Mouse (Mus musculus): Measurements from ENCODE around the gene Cd24a. TPM values are rescaled to one million over a fixed set of nuclear protein-coding genes. Genes with fewer than 3 reads are reported as not detected.
A peak's percentile ranks its signal among the peaks of the same experiment; 100 is the strongest.

The Cd24a gene
- 112 and 114 TPM in 2 replicates for polyA plus RNA-seq (2012; rRNA removed)

- no peak for DNase-seq (ENCODE audit: low spot score)
These were observed at the start of gene Cd24a for GRCm38 (mm10) chr10:43577997-43578331. Gene Cd24a (plus strand): TSS chr10:43578284.

GRCm38 (mm10) chr10:43534382-43534781, 43.7 kb upstream of the Cd24a start:
- DNase-seq (ENCODE audit: low spot score): no peak

- DNase-seq (ENCODE audit: low spot score): no peak
These were observed 40.4 kb upstream of the Cd24a start for GRCm38 (mm10) chr10:43537652-43538051.

- DNase-seq (ENCODE audit: low spot score): no peak
These were observed 39.3 kb upstream of the Cd24a start for GRCm38 (mm10) chr10:43538831-43539230.

- no peak for DNase-seq (ENCODE audit: low spot score)
These were observed 38.3 kb upstream of the Cd24a start for GRCm38 (mm10) chr10:43539746-43540310.

GRCm38 (mm10) chr10:43540442-43541152, 37.5 kb upstream of the Cd24a start, which contains the start of gene 1700021F05Rik:
Gene 1700021F05Rik (minus strand): TSS chr10:43540994.
- peak; percentile 91 for DNase-seq (ENCODE audit: low spot score)

GRCm38 (mm10) chr10:43541153-43541544, 36.9 kb upstream of the Cd24a start:
- no peak for DNase-seq (ENCODE audit: low spot score)

GRCm38 (mm10) chr10:43549411-43549810, 28.7 kb upstream of the Cd24a start:
- DNase-seq (ENCODE audit: low spot score): no peak

- DNase-seq (ENCODE audit: low spot score): no peak
These were observed 27.2 kb upstream of the Cd24a start for GRCm38 (mm10) chr10:43550923-43551322.

- DNase-seq (ENCODE audit: low spot score): no peak
These were observed 26.7 kb upstream of the Cd24a start for GRCm38 (mm10) chr10:43551388-43551787.

- DNase-seq (ENCODE audit: low spot score): no peak
These were observed 20.4 kb upstream of the Cd24a start for GRCm38 (mm10) chr10:43557630-43558165.

GRCm38 (mm10) chr10:43559313-43559712, 18.8 kb upstream of the Cd24a start:
- no peak for DNase-seq (ENCODE audit: low spot score)

GRCm38 (mm10) chr10:43560765-43561164, 17.3 kb upstream of the Cd24a start:
- DNase-seq (ENCODE audit: low spot score): no peak

GRCm38 (mm10) chr10:43561311-43561710, 16.8 kb upstream of the Cd24a start:
- DNase-seq (ENCODE audit: low spot score): no peak

GRCm38 (mm10) chr10:43574352-43574751, 3.7 kb upstream of the Cd24a start:
- no peak for DNase-seq (ENCODE audit: low spot score)

GRCm38 (mm10) chr10:43574956-43575355, 3.1 kb upstream of the Cd24a start:
- peak; percentile 55 for DNase-seq (ENCODE audit: low spot score)

- no peak for DNase-seq (ENCODE audit: low spot score)
These were observed 636 bp upstream of the Cd24a start for GRCm38 (mm10) chr10:43577299-43577996.

GRCm38 (mm10) chr10:43578366-43578753, 276 bp downstream of the Cd24a start:
- peak; percentile 51 for DNase-seq (ENCODE audit: low spot score)

GRCm38 (mm10) chr10:43578754-43579380, 783 bp downstream of the Cd24a start:
- peak; percentile 88 for DNase-seq (ENCODE audit: low spot score)

GRCm38 (mm10) chr10:43579381-43580261, 1.5 kb downstream of the Cd24a start:
- peak; percentile 51 for DNase-seq (ENCODE audit: low spot score)

- DNase-seq (ENCODE audit: low spot score): peak; percentile 30
These were observed 2.6 kb downstream of the Cd24a start for GRCm38 (mm10) chr10:43580649-43581078.
